Mouse (Mus musculus): ENCODE data around the gene 9430007A20Rik. TPM values are rescaled to one million over a fixed set of nuclear protein-coding genes. Genes with fewer than 3 reads are reported as not detected.

Gene 9430007A20Rik
- polyA plus RNA-seq, 1 experiment from 2014 or later = not detected

DNA sequence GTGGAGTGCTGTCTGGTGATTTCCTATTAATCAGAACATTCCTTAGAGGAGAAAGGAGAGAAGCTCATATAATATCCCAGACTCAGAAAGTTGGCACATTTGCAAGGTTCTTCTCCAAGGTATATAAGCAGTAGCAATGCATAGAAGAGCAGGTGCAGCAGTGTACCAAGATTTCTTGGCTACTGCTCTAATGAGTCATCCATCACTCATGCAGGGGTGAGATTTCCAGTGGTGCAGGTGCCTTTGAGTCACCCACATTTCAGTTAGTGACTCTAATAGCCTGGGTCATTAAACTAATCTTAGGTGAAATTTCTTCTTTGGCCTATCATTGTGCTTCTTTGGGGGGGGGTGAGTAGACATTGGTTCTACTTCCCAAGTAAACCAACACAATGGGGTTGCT lies 48.1 kb downstream of the 9430007A20Rik start:
- Histone ChIP-seq H3K9me3 (replicated peaks; ENCODE audit: control insufficient read depth, low read length) (no peaks in the 10 kb centered on the region), H3K9ac (ENCODE audit: low read depth, low read length) (no peak overlapping the region), H3K4me3 (ENCODE audit: low read depth, low read length) (no peak overlapping the region), H3K4me1 (ENCODE audit: control insufficient read depth, insufficient read depth, low read length) (no peaks in the 10 kb centered on the region), H3K4me2 (no peak overlapping the region), H3K27me3 (ENCODE audit: control insufficient read depth, insufficient read depth, low read length) (no peaks in the 10 kb centered on the region), H3K36me3 (ENCODE audit: control insufficient read depth, insufficient read depth, low read length) (no peaks in the 10 kb centered on the region), H3K27ac (ENCODE audit: low read depth, low read length) (no peak overlapping the region)
- ATAC-seq (replicated peaks; ENCODE audit: insufficient number of reproducible peaks, low FRiP score, low TSS enrichment) = no peak

Other genes starting within 250 kb of the 9430007A20Rik start
- gene Pramel5, start 239.3 kb upstream of the 9430007A20Rik start, polyA plus RNA-seq (2014; fragmentation: Nextera tagmentation; extraction: Ambion mirVana) = not detected in 2 replicates
- not detected in 2 replicates for gene Gm13128, start 189.6 kb upstream of the 9430007A20Rik start, polyA plus RNA-seq (2014; fragmentation: Nextera tagmentation; extraction: Ambion mirVana)
- gene Gm13119, start 161.9 kb upstream of the 9430007A20Rik start, polyA plus RNA-seq (2014; fragmentation: Nextera tagmentation; extraction: Ambion mirVana) = not detected in 2 replicates
- not detected in 2 replicates for gene Pramef20, start 141.9 kb upstream of the 9430007A20Rik start, polyA plus RNA-seq (2014; fragmentation: Nextera tagmentation; extraction: Ambion mirVana)
- gene Pramef12, start 111.4 kb upstream of the 9430007A20Rik start, polyA plus RNA-seq (2014; fragmentation: Nextera tagmentation; extraction: Ambion mirVana) = not detected in 2 replicates
- gene 1700012P22Rik, start 81.0 kb upstream of the 9430007A20Rik start, polyA plus RNA-seq (2014; fragmentation: Nextera tagmentation; extraction: Ambion mirVana) = not detected in 2 replicates
- gene Gm9944, start 66.5 kb upstream of the 9430007A20Rik start, polyA plus RNA-seq (2014; fragmentation: Nextera tagmentation; extraction: Ambion mirVana) = not detected in 2 replicates
- gene Aadacl3, start 56.1 kb upstream of the 9430007A20Rik start, polyA plus RNA-seq (2014; fragmentation: Nextera tagmentation; extraction: Ambion mirVana) = not detected in 2 replicates
- gene Gm13124, start 45.3 kb downstream of the 9430007A20Rik start, polyA plus RNA-seq (2014; fragmentation: Nextera tagmentation; extraction: Ambion mirVana) = not detected in 2 replicates
- gene Aadacl4, start 93.9 kb downstream of the 9430007A20Rik start, polyA plus RNA-seq (2014; fragmentation: Nextera tagmentation; extraction: Ambion mirVana) = not detected in 2 replicates
- not detected in 2 replicates for gene Gm436, start 166.5 kb downstream of the 9430007A20Rik start, polyA plus RNA-seq (2014; fragmentation: Nextera tagmentation; extraction: Ambion mirVana)
- not detected in 2 replicates for gene Gm13178, start 201.6 kb downstream of the 9430007A20Rik start, polyA plus RNA-seq (2014; fragmentation: Nextera tagmentation; extraction: Ambion mirVana)

All from heart, embryonic 11.5 days (tissue).